Mouse (Mus musculus) MEL (cell line): ENCODE results near the gene Ctnna2. TPM values are rescaled to one million over a fixed set of nuclear protein-coding genes. Genes with fewer than 3 reads are reported as not detected.

ENCODE experiments used
- DNase-seq: peaks from one replicate; pipeline ENCODE4 v3.0.0; 2011; ENCODE audit warnings: low read depth, low spot score
- H3K27ac ChIP-seq: 2 replicates; pipeline ENCODE4 v1.5.1; 2012; ENCODE audit warnings: low read depth, mild to moderate bottlenecking, control low read depth, low read length, moderate library complexity; ENCODE audit not compliant: control insufficient read depth
- H3K27me3 ChIP-seq, 2 experiments: fragments of 150-350 bp in 1 of 2; sonication (generic) in 1 of 2; 2 replicates each; pipeline ENCODE4 v1.6.1; 2012; ENCODE audit warnings: low read length in 2 of 2, mild to moderate bottlenecking in 2 of 2, improper control_type of control experiment in 1 of 2, moderate library complexity in 1 of 2; ENCODE audit not compliant: insufficient read depth in 2 of 2, control insufficient read depth in 1 of 2
- H3K36me3 ChIP-seq, 2 experiments: 2 replicates each; pipeline ENCODE4 v1.6.1; 2012 to 2014; ENCODE audit warnings: low read length in 2 of 2, improper control_type of control experiment in 1 of 2, inconsistent platforms in 1 of 2, mild to moderate bottlenecking in 1 of 2; ENCODE audit not compliant: insufficient read depth in 2 of 2, control insufficient read depth in 1 of 2
- H3K4me1 ChIP-seq, 2 experiments: fragments of 150-350 bp in 1 of 2; sonication (generic) in 1 of 2; 2 replicates each; pipeline ENCODE4 v1.6.1; 2012; ENCODE audit warnings: low read length in 2 of 2, improper control_type of control experiment in 1 of 2, mild to moderate bottlenecking in 1 of 2; ENCODE audit not compliant: insufficient read depth in 2 of 2, control insufficient read depth in 1 of 2
- H3K4me3 ChIP-seq, 2 experiments: fragments of 150-350 bp in 1 of 2; sonication (generic) in 1 of 2; 2 replicates each; pipeline ENCODE4 v1.5.1; 2012; ENCODE audit warnings: low read depth in 2 of 2, low read length in 2 of 2, mild to moderate bottlenecking in 2 of 2, moderate library complexity in 2 of 2, control low read depth in 1 of 2, improper control_type of control experiment in 1 of 2; ENCODE audit not compliant: control insufficient read depth in 1 of 2, insufficient read depth in 1 of 2
- H3K79me2 ChIP-seq: 2 replicates; pipeline ENCODE4 v1.6.1; 2012; ENCODE audit warnings: mild to moderate bottlenecking, low read length, moderate library complexity; ENCODE audit not compliant: control insufficient read depth, poor library complexity, insufficient read depth
- H3K9ac ChIP-seq: 2 replicates; pipeline ENCODE4 v1.6.1; 2012; ENCODE audit warnings: low read depth, mild to moderate bottlenecking, control low read depth, low read length, moderate library complexity; ENCODE audit not compliant: control insufficient read depth, poor library complexity, severe bottlenecking
- H3K9me3 ChIP-seq: fragments of 150-350 bp; sonication (generic); replicated peaks from 2 replicates; pipeline ENCODE4 v1.6.1; 2012; ENCODE audit warnings: mild to moderate bottlenecking, low read length, improper control_type of control experiment, moderate library complexity; ENCODE audit not compliant: insufficient read depth
- BHLHE40 ChIP-seq: IDR thresholded peaks from 2 replicates; pipeline ENCODE4 v1.6.1; 2012; ENCODE audit warnings: low read depth, mild to moderate bottlenecking, inconsistent platforms, low read length, improper control_type of control experiment, borderline replicate concordance
- CHD1 ChIP-seq: IDR thresholded peaks from 2 replicates; pipeline ENCODE4 v1.6.1; 2012; ENCODE audit warnings: low read depth, mild to moderate bottlenecking, inconsistent platforms, low read length, improper control_type of control experiment
- CTCF ChIP-seq, 3 experiments: IDR thresholded peaks in 2 of 3; conservative IDR thresholded peaks in 1 of 3; 2 replicates each; pipeline ENCODE4 v1.5.1; 2011 to 2012; ENCODE audit warnings: low read length in 3 of 3, low read depth in 2 of 3, mild to moderate bottlenecking in 2 of 3, improper control_type of control experiment in 1 of 3, inconsistent platforms in 1 of 3, mixed read lengths in 1 of 3, moderate library complexity in 1 of 3; ENCODE audit not compliant: control insufficient read depth in 1 of 3, insufficient read depth in 1 of 3, poor library complexity in 1 of 3, severe bottlenecking in 1 of 3
- EP300 ChIP-seq, 2 experiments: IDR thresholded peaks; 2 replicates each; pipeline ENCODE4 v1.6.1; 2011; ENCODE audit warnings: improper control_type of control experiment in 2 of 2, low read length in 2 of 2, low read depth in 1 of 2, mild to moderate bottlenecking in 1 of 2
- GABPA ChIP-seq: IDR thresholded peaks from 2 replicates; pipeline ENCODE4 v1.6.1; 2012; ENCODE audit warnings: low read depth, mild to moderate bottlenecking, inconsistent platforms, low read length, improper control_type of control experiment, moderate library complexity
- GATA1 ChIP-seq: IDR thresholded peaks from 2 replicates; pipeline ENCODE4 v1.6.1; 2011; ENCODE audit warnings: low read depth, low read length, improper control_type of control experiment
- HCFC1 ChIP-seq: IDR thresholded peaks from 2 replicates; pipeline ENCODE4 v1.6.1; 2012; ENCODE audit warnings: low read depth, mild to moderate bottlenecking, inconsistent platforms, low read length, improper control_type of control experiment, moderate library complexity
- JUND ChIP-seq: IDR thresholded peaks from 2 replicates; pipeline ENCODE4 v1.6.1; 2011; ENCODE audit warnings: low read depth, mild to moderate bottlenecking, improper control_type of control experiment, low read length
- MAFK ChIP-seq: IDR thresholded peaks from 2 replicates; pipeline ENCODE4 v1.6.1; 2011; ENCODE audit warnings: low read depth, mild to moderate bottlenecking, low read length, improper control_type of control experiment, borderline replicate concordance
- MXI1 ChIP-seq: IDR thresholded peaks from 2 replicates; pipeline ENCODE4 v1.6.1; 2011; ENCODE audit warnings: mild to moderate bottlenecking, low read depth, low read length, improper control_type of control experiment
- NELFE ChIP-seq: IDR thresholded peaks from 2 replicates; pipeline ENCODE4 v1.6.1; 2011; ENCODE audit warnings: low read depth, low read length, improper control_type of control experiment
- POLR2AphosphoS5 ChIP-seq: IDR thresholded peaks from 2 replicates; pipeline ENCODE4 v1.6.1; 2012; ENCODE audit warnings: low read depth, borderline replicate concordance, mild to moderate bottlenecking, inconsistent platforms, low read length, moderate library complexity, mixed read lengths
- RAD21 ChIP-seq: IDR thresholded peaks from 2 replicates; pipeline ENCODE4 v1.6.1; 2011; ENCODE audit warnings: mild to moderate bottlenecking, low read depth, low read length, improper control_type of control experiment
- SIN3A ChIP-seq: IDR thresholded peaks from 2 replicates; pipeline ENCODE4 v1.6.1; 2012; ENCODE audit warnings: low read length, improper control_type of control experiment, inconsistent platforms
- TAL1 ChIP-seq: IDR thresholded peaks from 2 replicates; pipeline ENCODE4 v1.6.1; 2012; ENCODE audit warnings: mild to moderate bottlenecking, inconsistent platforms, low read length, moderate library complexity, mixed read lengths
- TCF12 ChIP-seq: IDR thresholded peaks from 2 replicates; pipeline ENCODE4 v1.6.1; 2014; ENCODE audit warnings: low read depth, mild to moderate bottlenecking, inconsistent platforms, low read length, improper control_type of control experiment, moderate library complexity
- UBTF ChIP-seq: IDR thresholded peaks from 2 replicates; pipeline ENCODE4 v1.6.1; 2012; ENCODE audit warnings: low read depth, mild to moderate bottlenecking, inconsistent platforms, low read length, improper control_type of control experiment, moderate library complexity, borderline replicate concordance; ENCODE audit not compliant: insufficient read depth
- ZKSCAN1 ChIP-seq: IDR thresholded peaks from 2 replicates; pipeline ENCODE4 v1.6.1; 2012; ENCODE audit warnings: low read depth, mild to moderate bottlenecking, inconsistent platforms, low read length, improper control_type of control experiment, moderate library complexity
- polyA plus RNA-seq, 2 experiments: library from polyadenylated mRNA; stranded (reverse) in 1 of 2; unstranded in 1 of 2; fragments of >175 nt in 1 of 2; fragments of >200 nt in 1 of 2; gene quantifications; 2 replicates each; pipeline versions ENCODE4 v1.2.1 to v1.2.4; 2012; ENCODE audit warnings: low replicate concordance in 2 of 2, low read depth in 1 of 2; ENCODE audit not compliant: insufficient read length in 2 of 2, insufficient read depth in 1 of 2, missing spikeins in 1 of 2
- total RNA-seq: library from RNA; depleted of rRNA; stranded (reverse); fragments of 300-350 nt; gene quantifications from 2 replicates; pipeline ENCODE4 v1.2.3, GENCODE M21; 2012

Ctnna2 gene
- total and polyA plus RNA-seq, 3 experiments = not detected

- no peak for DNase-seq
- no peak overlapping the region for H3K4me3 ChIP-seq
- no peak for TF ChIP-seq RAD21
- no peak for TF ChIP-seq TCF12
- no peak for TF ChIP-seq BHLHE40
- no peak for TF ChIP-seq EP300 (IDR thresholded peaks at IDR 0.05; ENCODE audit: low read depth in 1 of 2, low read length in 2 of 2)
- no peak for TF ChIP-seq CHD1
- TF ChIP-seq, all 39 proteins: peak for 0
- H3K79me2 ChIP-seq = no peaks in the 10 kb centered on the region
- no peaks in the 10 kb centered on the region for H3K4me1 ChIP-seq
- no peak overlapping the region for H3K9ac ChIP-seq
- no peaks in the 10 kb centered on the region for H3K9me3 ChIP-seq
- H3K27ac ChIP-seq = no peak overlapping the region
- no peaks in the 10 kb centered on the region for H3K36me3 ChIP-seq
- H3K27me3 ChIP-seq = no peaks in the 10 kb centered on the region
Observed at GRCm38 (mm10) chr6:77802604-77803003, 176.9 kb downstream of the Ctnna2 start.

- Histone ChIP-seq H3K4me1 (no peaks in the 10 kb centered on the region), H3K9me3 (no peaks in the 10 kb centered on the region), H3K36me3 (no peaks in the 10 kb centered on the region), H3K79me2 (no peaks in the 10 kb centered on the region), H3K27ac (no peak overlapping the region)
- no peak for DNase-seq
- TF ChIP-seq RAD21 (no peak), MAFK (no peak), MXI1 (no peak), TAL1 (no peak), HCFC1 (no peak), GATA1 (no peak), UBTF (no peak), CTCF (IDR thresholded peaks at IDR 0.05 in 2 of 3, conservative IDR thresholded peaks at IDR 0.05 in 1 of 3; ENCODE audit: control insufficient read depth in 1 of 3, insufficient read depth in 1 of 3, low read depth in 2 of 3, low read length in 3 of 3, poor library complexity in 1 of 3, severe bottlenecking in 1 of 3) (no peak), JUND (no peak), TCF12 (no peak), POLR2AphosphoS5 (no peak), ZKSCAN1 (no peak), NELFE (no peak), SIN3A (no peak), GABPA (no peak)
- TF ChIP-seq, all 39 proteins: peak for 0
- no peaks in the 10 kb centered on the region for H3K27me3 ChIP-seq
- H3K4me3 ChIP-seq = no peak overlapping the region
- H3K9ac ChIP-seq = no peak overlapping the region
Observed at GRCm38 (mm10) chr6:77783342-77783741, 196.2 kb downstream of the Ctnna2 start.
